Mouse (Mus musculus) kidney, adult 9 months (tissue): ENCODE data around the gene Trim32.
A peak's percentile ranks its signal among the peaks of the same experiment; 100 is the strongest.

Experiments
- DNase-seq: peaks from one replicate; pipeline ENCODE4 v3.0.0; 2022

Trim32 gene

DNA sequence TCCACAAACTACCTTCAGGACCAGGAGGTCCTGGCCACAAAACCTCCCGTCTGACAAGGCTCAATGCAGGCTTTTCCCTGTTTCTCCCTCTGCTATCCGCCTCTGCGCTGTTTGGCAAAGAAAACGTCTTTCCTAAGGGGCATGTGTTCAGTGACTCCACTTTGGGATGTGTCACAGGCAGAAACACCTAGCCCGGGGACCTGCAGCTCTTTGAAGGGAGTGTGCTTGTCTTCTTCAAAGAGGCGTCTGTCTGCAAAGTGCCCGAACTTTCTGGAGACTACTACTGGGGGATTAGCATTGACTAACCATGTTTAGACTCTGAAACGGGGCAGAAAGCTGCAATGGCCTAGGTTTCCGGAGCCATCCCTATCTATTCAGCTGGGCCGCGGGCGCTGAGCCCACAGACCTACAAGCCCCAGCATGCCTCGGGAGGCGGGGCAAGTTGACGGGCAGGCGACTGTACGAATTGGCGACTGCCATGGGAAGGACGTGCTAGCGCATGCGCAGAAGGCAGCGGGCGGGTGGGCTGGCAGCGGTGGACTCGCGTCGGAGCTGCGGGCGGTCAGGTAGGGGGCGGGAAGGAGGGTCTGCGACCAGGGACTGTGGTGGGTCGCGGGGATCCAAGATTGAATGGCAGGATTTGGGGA is at the start of gene Trim32:
TSS of gene Trim32 (plus strand) at position 483 of the 647 bp plus-strand sequence.
- peak; percentile 99 for DNase-seq

DNA sequence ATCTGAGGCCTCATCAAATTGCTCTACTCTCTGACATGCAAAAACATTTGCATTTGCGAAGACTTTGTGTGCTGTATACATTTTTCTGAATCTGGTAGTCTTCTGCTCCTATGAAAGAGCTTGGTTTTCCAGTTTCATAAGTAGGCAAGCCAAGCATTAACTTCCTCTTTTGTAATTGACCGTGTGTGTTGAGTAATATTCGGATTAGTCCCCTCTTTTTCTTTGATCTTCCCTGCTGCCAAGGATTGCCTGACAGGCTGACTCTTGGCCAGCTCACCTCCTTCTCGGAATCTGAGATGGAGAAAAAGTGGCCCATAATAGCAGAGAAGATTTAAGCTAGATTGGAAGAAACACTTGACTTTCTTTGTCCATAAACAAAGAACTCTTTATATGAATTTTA is 39.3 kb upstream of the Trim32 start:
- DNase-seq: no peak

DNA sequence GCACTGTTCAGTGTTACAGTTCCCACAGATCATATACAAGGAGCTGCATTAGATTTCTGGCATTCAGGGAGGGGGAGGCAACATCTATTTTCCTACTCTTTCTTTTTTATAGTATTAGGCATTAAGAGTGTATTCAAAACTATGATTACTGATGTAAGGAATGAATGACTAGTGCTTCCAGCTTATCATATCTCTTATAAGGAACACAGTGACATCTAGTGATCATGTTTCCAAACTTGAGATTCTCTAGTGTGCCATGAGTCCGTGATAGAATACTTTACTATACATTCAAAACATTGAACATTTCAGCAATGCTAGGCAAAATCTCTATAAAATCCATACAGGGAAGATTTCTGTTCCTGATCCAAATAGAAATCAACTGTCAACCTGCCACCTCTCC is 24.5 kb upstream of the Trim32 start:
- DNase-seq: no peak

DNA sequence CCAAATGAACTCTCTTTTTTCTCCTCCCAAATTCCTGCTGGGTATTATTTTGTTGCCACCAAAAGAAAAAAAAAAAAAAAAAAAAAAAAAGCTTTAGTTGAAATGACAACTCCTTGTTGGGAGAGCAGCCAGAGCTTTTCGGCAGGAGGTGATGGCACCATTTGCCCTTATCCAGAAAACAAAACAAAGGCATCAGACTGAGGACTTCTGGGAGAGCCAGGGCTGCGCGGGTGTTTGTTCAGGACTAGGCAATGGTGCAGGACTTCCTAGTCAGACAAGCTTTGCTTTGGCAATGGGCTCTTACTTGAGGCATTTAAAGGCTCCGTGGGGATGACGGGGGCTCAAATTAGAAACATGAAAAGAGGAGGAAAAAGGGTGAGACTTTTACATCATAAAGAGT is 17.8 kb upstream of the Trim32 start:
- no peak for DNase-seq

DNA sequence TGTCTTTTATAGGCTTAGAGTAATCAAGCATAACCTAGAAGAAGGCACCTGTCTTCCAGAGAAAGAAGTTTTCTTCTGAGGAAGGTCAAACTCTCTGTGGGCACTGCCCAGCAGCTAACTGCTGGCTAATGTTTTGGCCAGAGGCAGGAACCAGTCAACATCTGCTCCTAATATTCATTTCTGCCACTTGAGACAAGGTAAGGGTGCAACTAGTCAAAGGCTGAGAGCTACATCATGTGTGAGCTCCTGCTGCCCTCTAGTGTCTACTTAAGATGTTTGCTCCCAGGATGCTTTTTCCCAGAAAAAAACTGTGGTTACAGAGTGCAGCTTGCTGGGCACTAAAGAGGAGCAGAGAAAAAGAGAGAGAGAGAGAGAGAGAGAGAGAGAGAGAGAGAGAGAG is 15.0 kb upstream of the Trim32 start:
- DNase-seq: peak; percentile 70

DNA sequence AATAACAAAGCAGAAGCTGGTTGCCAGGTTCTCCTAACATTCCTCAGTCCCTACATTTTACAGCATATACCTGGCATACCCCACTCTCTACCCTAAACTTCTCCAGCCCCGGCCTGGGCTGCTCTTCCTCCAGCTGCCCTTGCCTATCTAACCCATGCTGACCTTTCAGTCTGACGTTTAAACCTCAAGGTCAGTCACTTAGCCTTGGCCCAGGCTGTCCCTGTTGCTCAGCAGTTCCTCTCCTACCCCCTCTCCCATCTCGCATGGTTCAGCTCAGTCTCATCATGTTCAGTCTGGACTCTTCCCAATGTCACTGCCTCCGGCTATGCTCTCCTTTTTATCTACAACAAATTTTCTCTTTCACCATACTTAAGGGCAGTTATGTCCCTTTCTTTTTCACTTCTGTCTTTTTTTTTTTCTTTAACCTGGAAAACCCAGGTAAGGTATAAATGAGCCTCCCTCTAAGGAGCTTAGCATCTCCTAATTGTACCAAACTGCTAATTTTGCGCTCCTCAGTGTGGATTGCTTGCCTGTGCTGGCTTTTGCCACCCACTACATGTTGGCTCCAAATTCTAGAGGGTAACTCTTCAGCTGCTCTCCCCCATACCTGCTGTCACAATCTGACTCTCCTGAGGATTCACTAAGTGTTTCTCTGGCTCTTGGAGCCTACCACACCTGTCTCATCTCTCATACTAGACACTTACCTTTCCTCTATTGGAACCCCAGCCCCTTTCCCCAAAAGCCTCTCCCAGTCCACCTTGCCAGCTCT is 10.0 kb upstream of the Trim32 start:
- DNase-seq: no peak

DNA sequence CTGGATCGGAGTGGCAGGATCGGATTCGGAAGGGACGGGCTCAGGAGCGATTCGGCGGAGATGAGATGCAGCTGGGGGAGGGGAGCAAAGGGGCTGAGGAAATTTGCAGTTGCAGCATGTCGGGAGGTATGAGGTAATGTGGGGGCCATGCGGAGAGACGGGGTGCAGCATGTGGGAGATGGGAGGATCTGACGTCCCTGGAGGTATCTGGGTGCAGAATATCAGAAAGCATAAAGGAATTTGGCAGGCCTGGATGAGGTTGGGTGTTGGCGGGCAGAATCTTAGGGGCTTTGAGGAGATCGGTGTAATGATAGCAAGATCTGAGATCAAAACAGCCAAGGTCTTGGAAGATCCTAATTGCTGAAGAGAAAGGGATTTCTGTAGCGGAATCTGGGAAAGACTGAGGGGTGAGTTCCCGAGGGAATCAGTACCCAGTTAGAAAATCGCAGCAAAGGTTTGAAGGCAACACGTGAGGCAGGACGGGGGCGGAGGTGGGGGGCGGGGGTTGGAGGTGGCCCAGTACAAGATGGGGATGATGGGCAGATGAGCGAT is 441 bp downstream of the Trim32 start:
- no peak for DNase-seq

DNA sequence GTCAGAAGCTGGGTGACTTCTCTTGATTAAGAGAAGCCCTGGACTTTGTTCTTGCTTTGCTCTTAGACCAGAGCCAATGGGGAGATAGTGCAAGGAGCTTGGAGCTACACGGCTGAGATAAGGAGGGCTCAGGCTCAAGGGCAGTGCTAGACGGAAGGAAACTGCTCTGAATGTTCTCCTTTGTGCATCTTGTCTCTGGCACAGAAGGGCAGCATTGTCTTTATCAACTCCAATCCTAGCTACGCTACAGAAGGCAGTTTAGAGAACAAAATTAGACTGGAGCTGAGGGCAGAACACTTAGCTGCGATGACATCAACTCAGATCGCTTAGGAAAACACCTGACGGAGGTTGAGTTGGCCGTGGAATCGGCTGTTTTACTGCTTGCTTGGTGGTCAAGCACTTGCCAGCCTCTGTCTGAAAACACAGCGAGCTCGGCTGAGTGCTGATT is 2.4 kb downstream of the Trim32 start:
- DNase-seq: no peak

DNA sequence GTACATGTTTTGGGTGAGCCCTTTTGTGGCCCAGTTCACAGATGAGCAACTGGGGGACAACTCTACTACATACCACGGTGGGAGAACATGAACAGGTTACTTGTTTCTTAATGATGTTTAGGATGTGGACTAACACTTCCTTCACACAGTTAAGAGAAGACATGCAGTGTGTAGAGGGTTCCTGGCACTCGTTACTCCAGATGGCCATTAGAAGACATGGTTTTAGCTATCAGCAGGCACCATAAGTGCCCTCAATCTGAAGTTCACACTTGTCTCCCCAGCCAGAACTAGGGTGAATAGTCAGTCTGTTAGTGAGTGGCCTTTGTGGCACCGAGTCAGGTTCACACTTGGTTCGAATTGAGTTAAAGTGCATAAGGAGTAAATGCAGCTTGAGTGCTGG is 3.3 kb downstream of the Trim32 start:
- DNase-seq: no peak

DNA sequence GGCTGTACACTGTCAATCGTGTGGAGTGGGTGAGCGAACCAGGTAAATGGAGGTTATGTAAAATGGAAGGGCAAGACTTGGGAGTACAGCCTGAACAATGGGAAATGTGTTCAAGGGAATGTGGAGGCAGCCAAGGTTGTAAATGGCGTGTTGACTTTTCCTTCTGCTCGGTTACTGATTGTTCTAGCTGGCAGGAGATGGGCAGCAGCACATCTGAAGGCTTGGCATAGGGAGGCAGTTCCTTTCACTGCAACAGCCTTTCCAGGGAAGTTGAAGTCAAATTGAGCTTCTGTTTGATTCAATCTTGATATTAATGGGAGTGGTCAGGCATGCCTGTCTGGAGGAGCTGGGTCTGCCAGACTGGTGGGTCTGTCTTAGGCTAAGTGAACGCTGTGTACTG is 5.5 kb downstream of the Trim32 start:
- DNase-seq: peak; percentile 17

DNA sequence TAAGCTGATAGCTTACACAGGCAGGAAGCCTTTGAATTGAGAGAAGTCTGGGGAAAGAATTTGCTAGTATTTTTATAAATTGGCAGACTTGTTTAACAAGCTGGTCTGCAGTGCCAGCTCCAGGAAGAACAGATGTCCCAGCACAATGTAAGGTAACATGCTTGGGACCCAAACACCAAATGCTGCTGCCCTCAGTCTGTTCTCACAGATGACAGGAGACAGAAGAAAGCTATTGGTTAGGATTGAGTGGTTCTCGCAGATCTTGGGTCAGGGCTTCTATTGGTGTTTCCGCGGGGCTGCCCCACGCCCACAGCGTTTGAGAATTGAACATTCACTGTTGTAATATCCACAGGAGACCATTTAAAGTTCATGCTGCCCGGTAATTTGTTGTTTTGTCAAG is 6.1 kb downstream of the Trim32 start:
- DNase-seq: no peak

DNA sequence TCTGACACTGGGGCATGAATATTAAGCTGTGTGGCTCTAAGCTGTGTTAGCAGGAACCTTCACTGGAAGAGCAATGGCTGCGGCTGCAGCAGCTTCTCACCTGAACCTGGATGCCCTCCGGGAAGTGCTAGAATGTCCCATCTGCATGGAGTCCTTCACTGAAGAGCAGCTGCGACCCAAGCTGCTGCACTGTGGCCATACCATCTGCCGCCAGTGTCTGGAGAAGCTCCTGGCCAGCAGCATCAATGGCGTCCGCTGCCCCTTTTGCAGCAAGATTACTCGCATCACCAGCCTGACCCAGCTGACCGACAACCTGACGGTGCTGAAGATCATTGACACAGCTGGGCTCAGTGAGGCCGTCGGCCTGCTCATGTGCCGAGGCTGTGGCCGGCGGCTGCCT is 8.3 kb downstream of the Trim32 start:
- no peak for DNase-seq

DNA sequence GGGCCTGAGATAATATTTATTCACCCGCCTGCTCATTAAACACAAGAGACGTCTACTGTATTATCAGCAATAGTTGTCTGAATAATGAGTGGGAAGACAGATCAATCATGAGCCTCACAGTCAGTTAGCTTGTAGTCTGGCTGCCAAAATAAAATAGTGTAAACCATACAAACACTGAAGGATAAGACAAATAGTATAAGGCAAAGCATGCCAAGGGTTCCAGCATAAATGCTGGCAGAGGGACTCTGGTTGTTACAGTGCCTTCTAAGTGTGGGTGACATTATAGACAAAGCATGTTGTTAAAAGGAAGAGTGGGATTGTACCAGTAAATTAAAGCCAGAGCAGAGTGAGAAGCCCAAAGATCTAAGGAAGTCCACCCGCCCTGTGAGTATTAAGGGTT is 15.3 kb downstream of the Trim32 start:
- no peak for DNase-seq

DNA sequence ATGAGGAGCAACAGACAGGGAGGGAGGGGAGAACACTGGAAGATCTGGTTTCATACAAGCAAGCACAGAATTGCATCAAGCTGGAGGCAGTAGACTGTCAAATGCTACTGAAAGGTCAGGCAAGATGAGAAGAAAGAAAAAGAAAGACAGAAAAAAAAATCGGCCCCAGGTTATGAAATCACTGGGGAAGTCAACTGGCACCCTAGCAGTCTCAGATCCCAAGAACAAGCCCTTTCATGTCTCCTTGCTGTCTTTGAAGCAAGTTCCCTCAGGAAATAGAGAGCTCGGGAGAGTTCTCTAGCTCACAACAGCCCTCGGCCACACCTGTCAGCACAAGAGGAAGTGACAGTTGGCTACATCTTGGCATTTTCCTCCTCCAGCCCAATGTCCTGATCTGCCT is 33.4 kb downstream of the Trim32 start:
- DNase-seq: no peak

DNA sequence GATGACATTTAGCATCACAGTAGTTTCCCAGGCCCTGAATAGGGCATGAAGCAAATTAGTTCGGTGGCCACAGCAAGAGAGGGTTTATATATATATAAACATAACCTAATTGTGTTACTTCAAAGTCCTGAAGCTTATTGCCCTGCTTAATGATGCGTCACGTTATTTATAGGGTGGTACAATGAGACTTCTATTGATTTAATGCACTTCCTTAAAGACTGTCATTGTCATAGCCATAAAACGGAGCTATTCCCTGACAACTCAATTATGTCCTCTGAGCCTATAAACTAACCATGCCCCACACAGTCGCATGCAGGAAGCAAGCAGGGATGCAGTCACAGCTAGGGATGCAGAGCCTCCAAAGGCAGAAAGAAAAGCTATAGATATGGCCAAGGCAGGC is 37.8 kb downstream of the Trim32 start:
- no peak for DNase-seq

DNA sequence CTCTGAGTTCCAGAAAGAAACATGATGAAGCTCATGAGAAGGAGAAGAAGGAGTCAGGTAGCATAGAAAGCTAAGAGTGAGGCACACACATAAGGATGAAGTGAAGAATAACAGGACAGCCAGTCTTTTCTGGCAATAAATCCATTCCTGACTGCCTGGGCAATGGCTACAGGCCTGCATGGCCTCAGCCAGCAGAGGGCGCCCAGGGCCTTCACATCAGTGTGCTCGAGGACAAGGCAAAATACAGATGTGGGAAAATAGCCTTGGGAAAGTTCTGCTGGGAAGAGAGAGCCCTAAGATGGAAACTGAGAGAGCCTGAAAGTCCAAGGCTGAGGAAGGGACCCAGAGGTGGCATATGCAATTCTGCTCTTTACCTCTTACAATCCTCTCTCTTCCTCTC is 49.9 kb downstream of the Trim32 start:
- peak; percentile 60 for DNase-seq

DNA sequence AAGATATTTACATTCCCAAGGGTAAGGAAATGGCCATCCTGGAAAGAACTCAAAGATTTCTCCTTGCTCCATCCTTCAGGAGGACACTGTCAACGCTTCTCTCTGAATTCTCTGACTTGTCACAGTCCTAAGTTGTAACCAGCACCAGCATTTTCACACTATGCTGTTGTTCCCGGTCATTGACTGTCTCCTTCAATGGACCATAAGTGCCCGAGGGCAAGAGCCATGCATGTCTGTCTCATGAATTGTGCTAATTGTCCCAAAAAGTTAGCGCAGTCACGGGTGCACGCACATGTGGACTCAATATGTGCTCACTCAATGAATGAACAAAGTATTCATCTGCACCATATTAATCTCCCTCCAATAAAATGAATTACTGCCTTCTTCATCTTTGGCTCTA is 58.4 kb downstream of the Trim32 start:
- no peak for DNase-seq
